Mouse (Mus musculus) cortical plate, adult 2 months (tissue): ENCODE results near the gene Kcnip2.

Experiments
- CTCF ChIP-seq: fragments of 200-500 bp; IDR thresholded peaks from 2 replicates; pipeline ENCODE4 v1.5.1; 2011; ENCODE audit warnings: mild to moderate bottlenecking, control low read depth, low read length; ENCODE audit not compliant: insufficient read depth; ENCODE audit errors: extremely low read depth
- POLR2A ChIP-seq: fragments of 200-500 bp; IDR thresholded peaks from 2 replicates; pipeline ENCODE4 v1.6.1; 2011; ENCODE audit warnings: mild to moderate bottlenecking, low read length, control low read depth; ENCODE audit not compliant: insufficient read depth; ENCODE audit errors: extremely low read depth

DNA sequence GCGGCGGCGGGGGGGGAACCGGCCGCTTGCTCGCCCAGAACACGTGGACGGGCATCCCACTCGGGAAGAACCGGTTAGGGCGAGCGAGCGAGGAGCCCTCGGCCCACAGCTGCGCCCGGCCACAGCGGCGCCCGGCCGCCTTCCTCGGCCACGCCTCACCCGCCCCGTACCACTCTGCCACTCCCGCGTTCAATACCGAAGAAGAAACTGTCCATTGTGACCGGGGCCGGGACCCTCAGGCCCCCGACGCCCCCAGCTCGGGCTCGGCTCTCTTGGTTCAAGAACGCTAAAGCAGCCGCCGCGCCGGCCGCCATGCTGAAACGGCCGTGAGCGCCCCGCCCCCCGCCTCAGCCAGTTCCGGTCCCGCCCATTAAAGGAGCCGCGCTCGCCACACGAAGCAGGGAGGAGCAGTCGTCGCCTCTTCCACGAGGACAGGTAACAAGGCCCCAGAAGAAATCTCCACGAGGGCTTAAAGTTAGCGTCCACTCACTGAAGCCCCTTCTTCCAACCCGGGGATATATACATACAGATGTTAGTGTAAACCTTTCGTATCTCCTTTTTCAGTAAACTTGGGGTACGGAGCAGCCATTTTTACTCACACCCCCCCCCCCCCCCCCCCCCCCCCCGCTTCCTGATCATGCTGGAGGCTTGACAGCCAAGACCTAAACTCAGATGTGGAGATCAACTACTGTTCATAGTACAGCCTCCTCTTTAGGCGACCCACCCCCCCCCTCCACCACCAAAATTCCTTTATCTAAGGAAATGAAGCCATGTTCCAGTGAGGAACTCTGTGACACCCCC, 66.4 kb downstream of the Kcnip2 start, which contains the start of gene Npm3:
- TF ChIP-seq POLR2A (no peak), CTCF (no peak)
